Mouse (Mus musculus): ENCODE measurements around the gene Mrpl50. TPM values are rescaled to one million over a fixed set of nuclear protein-coding genes. Genes with fewer than 3 reads are reported as not detected.

Mrpl50 gene
- 104 TPM for polyA plus RNA-seq (2014; fragmentation: Illumina TruSeq; extraction: RNeasy Lipid Tissue Mini Kit (QIAGEN cat#74804); ENCODE audit: low replicate concordance)

GRCm38 (mm10) chr4:49520572-49521340 lies at the start of gene Mrpl50, which contains the start of gene Zfp189:
Gene Mrpl50, minus strand, starts transcription at chr4:49521093.
Gene Zfp189, plus strand, starts transcription at chr4:49521176.

GRCm38 (mm10) chr4:49549383-49549782 lies 28.5 kb upstream of the Mrpl50 start, which contains the start of gene Aldob:
Gene Aldob, minus strand, starts transcription at chr4:49549546.

GRCm38 (mm10) chr4:49506386-49506785 lies 14.5 kb downstream of the Mrpl50 start, which contains the start of gene Baat:
Gene Baat, minus strand, starts transcription at chr4:49506557.

GRCm38 (mm10) chr4:49473435-49474100 lies 47.3 kb downstream of the Mrpl50 start, which contains the start of gene Acnat1:
Gene Acnat1, minus strand, starts transcription at chr4:49473912.

Other genes starting within 250 kb of the Mrpl50 start
- gene Acnat2, start 112.9 kb downstream of the Mrpl50 start, polyA plus RNA-seq (2014; fragmentation: Illumina TruSeq; extraction: RNeasy Lipid Tissue Mini Kit (QIAGEN cat#74804); ENCODE audit: low replicate concordance) = not detected
- gene Acnat1, start 47.2 kb downstream of the Mrpl50 start, polyA plus RNA-seq (2014; fragmentation: Illumina TruSeq; extraction: RNeasy Lipid Tissue Mini Kit (QIAGEN cat#74804); ENCODE audit: low replicate concordance) = 32.2 TPM
- 2.6 TPM for gene Baat, start 14.5 kb downstream of the Mrpl50 start, polyA plus RNA-seq (2014; fragmentation: Illumina TruSeq; extraction: RNeasy Lipid Tissue Mini Kit (QIAGEN cat#74804); ENCODE audit: low replicate concordance)
- gene Zfp189, start 83 bp upstream of the Mrpl50 start, polyA plus RNA-seq (2014; fragmentation: Illumina TruSeq; extraction: RNeasy Lipid Tissue Mini Kit (QIAGEN cat#74804); ENCODE audit: low replicate concordance) = 5.6 TPM
- 10,326 TPM for gene Aldob, start 28.5 kb upstream of the Mrpl50 start, polyA plus RNA-seq (2014; fragmentation: Illumina TruSeq; extraction: RNeasy Lipid Tissue Mini Kit (QIAGEN cat#74804); ENCODE audit: low replicate concordance)
- 5.5 TPM for gene Tmem246, start 76.8 kb upstream of the Mrpl50 start, polyA plus RNA-seq (2014; fragmentation: Illumina TruSeq; extraction: RNeasy Lipid Tissue Mini Kit (QIAGEN cat#74804); ENCODE audit: low replicate concordance)
- gene Rnf20, start 110.9 kb upstream of the Mrpl50 start, polyA plus RNA-seq (2014; fragmentation: Illumina TruSeq; extraction: RNeasy Lipid Tissue Mini Kit (QIAGEN cat#74804); ENCODE audit: low replicate concordance) = 49.0 TPM
- not detected for gene Ppp3r2, start 160.9 kb upstream of the Mrpl50 start, polyA plus RNA-seq (2014; fragmentation: Illumina TruSeq; extraction: RNeasy Lipid Tissue Mini Kit (QIAGEN cat#74804); ENCODE audit: low replicate concordance)